Mouse (Mus musculus): ENCODE data around the gene Zfp446. TPM values are rescaled to one million over a fixed set of nuclear protein-coding genes. Genes with fewer than 3 reads are reported as not detected.

Zfp446 gene
- polyA plus RNA-seq, 1 experiment from 2014 or later: 5.2 TPM

Other genes with a start within 250 kb of the Zfp446 start
- not detected in 2 replicates for gene Vmn2r56, start 242.8 kb upstream of the Zfp446 start, polyA plus RNA-seq (2014; fragmentation: Nextera tagmentation; extraction: Ambion mirVana)
- gene Zscan18, start 174.2 kb upstream of the Zfp446 start, polyA plus RNA-seq (2014; fragmentation: Nextera tagmentation; extraction: Ambion mirVana): 5.6 and 6.6 TPM in 2 replicates
- 13.6 and 14.8 TPM in 2 replicates for gene Zfp329, start 159.0 kb upstream of the Zfp446 start, polyA plus RNA-seq (2014; fragmentation: Nextera tagmentation; extraction: Ambion mirVana)
- 22.6 and 22.7 TPM in 2 replicates for gene Zfp110, start 143.1 kb upstream of the Zfp446 start, polyA plus RNA-seq (2014; fragmentation: Nextera tagmentation; extraction: Ambion mirVana)
- gene Zfp128, start 96.7 kb upstream of the Zfp446 start, polyA plus RNA-seq (2014; fragmentation: Nextera tagmentation; extraction: Ambion mirVana): 3.5 and 3.8 TPM in 2 replicates
- 12.7 TPM in 2 replicates for gene Zscan22, start 80.0 kb upstream of the Zfp446 start, polyA plus RNA-seq (2014; fragmentation: Nextera tagmentation; extraction: Ambion mirVana)
- gene Rps5, start 55.6 kb upstream of the Zfp446 start, polyA plus RNA-seq (2014; fragmentation: Nextera tagmentation; extraction: Ambion mirVana): 660 and 762 TPM in 2 replicates
- gene Rnf225, start 50.4 kb upstream of the Zfp446 start, polyA plus RNA-seq (2014; fragmentation: Nextera tagmentation; extraction: Ambion mirVana): 0.30 and 0.45 TPM in 2 replicates
- 6.1 and 6.3 TPM in 2 replicates for gene Zfp324, start 12.0 kb upstream of the Zfp446 start, polyA plus RNA-seq (2014; fragmentation: Nextera tagmentation; extraction: Ambion mirVana)
- 0.08 TPM in 1 of 2 replicates, not detected in the other for gene Slc27a5, start 20.3 kb downstream of the Zfp446 start, polyA plus RNA-seq (2014; fragmentation: Nextera tagmentation; extraction: Ambion mirVana)
- 210 and 224 TPM in 2 replicates for gene Trim28, start 21.3 kb downstream of the Zfp446 start, polyA plus RNA-seq (2014; fragmentation: Nextera tagmentation; extraction: Ambion mirVana)
- gene Zbtb45, start 32.2 kb downstream of the Zfp446 start, polyA plus RNA-seq (2014; fragmentation: Nextera tagmentation; extraction: Ambion mirVana): 12.8 and 17.2 TPM in 2 replicates
- gene Chmp2a, start 57.0 kb downstream of the Zfp446 start, polyA plus RNA-seq (2014; fragmentation: Nextera tagmentation; extraction: Ambion mirVana): 153 and 165 TPM in 2 replicates
- 151 and 180 TPM in 2 replicates for gene Ube2m, start 60.4 kb downstream of the Zfp446 start, polyA plus RNA-seq (2014; fragmentation: Nextera tagmentation; extraction: Ambion mirVana)
- gene Mzf1, start 76.9 kb downstream of the Zfp446 start, polyA plus RNA-seq (2014; fragmentation: Nextera tagmentation; extraction: Ambion mirVana): 1.4 and 1.8 TPM in 2 replicates
- gene Vmn1r85, start 117.3 kb downstream of the Zfp446 start, polyA plus RNA-seq (2014; fragmentation: Nextera tagmentation; extraction: Ambion mirVana): not detected in 2 replicates
- gene Vmn1r86, start 142.1 kb downstream of the Zfp446 start, polyA plus RNA-seq (2014; fragmentation: Nextera tagmentation; extraction: Ambion mirVana): not detected in 2 replicates
- gene Vmn1r87, start 162.3 kb downstream of the Zfp446 start, polyA plus RNA-seq (2014; fragmentation: Nextera tagmentation; extraction: Ambion mirVana): not detected in 2 replicates
- gene Vmn1r88, start 181.7 kb downstream of the Zfp446 start, polyA plus RNA-seq (2014; fragmentation: Nextera tagmentation; extraction: Ambion mirVana): not detected in 2 replicates
- not detected in 2 replicates for gene Vmn1r89, start 235.2 kb downstream of the Zfp446 start, polyA plus RNA-seq (2014; fragmentation: Nextera tagmentation; extraction: Ambion mirVana)

Data from heart, embryonic 14.5 days (tissue).